Mouse (Mus musculus) lung, postnatal 0 days (tissue): Measurements from ENCODE around the gene Mettl6. TPM values are rescaled to one million over a fixed set of nuclear protein-coding genes. Genes with fewer than 3 reads are reported as not detected.
"Not testable (repeated sequence)": the region's sequence is repeated elsewhere in the genome, so short reads cannot be mapped to it uniquely, and the experiment has no call there.

ENCODE experiments used
- ATAC-seq: fragments of 200-750 bp; cut with Nextera tagmentation; 2 replicates; pipeline ENCODE4 v1.8.0; 2017; ENCODE audit warnings: moderate library complexity
- DNase-seq: peaks from one replicate; pipeline ENCODE4 v3.0.0-alpha.2; 2016; ENCODE audit warnings: low spot score
- H3K27ac ChIP-seq: fragments of 300-500 bp; sonication (generic); 2 replicates; pipeline ENCODE4 v1.5.1; 2014; ENCODE audit warnings: antibody characterized with exemption, mild to moderate bottlenecking, low read length, mixed read lengths
- H3K27me3 ChIP-seq: fragments of 300-500 bp; sonication (generic); replicated peaks from 2 replicates; pipeline ENCODE4 v1.6.1; 2014; ENCODE audit warnings: low read length, mixed read lengths; ENCODE audit not compliant: insufficient read depth
- H3K36me3 ChIP-seq: fragments of 300-500 bp; sonication (generic); 2 replicates; pipeline ENCODE4 v1.6.1; 2014; ENCODE audit warnings: low read length, mixed read lengths; ENCODE audit not compliant: insufficient read depth
- H3K4me1 ChIP-seq: fragments of 300-500 bp; sonication (generic); 2 replicates; pipeline ENCODE4 v1.6.1; 2014; ENCODE audit warnings: antibody characterized with exemption, low read depth, low read length, mixed read lengths; ENCODE audit not compliant: insufficient read depth
- H3K4me2 ChIP-seq: fragments of 300-500 bp; sonication (generic); replicated peaks from 2 replicates; pipeline ENCODE4 v1.6.1; 2014; ENCODE audit warnings: low read depth, mild to moderate bottlenecking, low read length, moderate library complexity, mixed read lengths
- H3K4me3 ChIP-seq: fragments of 300-500 bp; sonication (generic); 2 replicates; pipeline ENCODE4 v1.5.1; 2014; ENCODE audit warnings: low read depth, low read length
- H3K9ac ChIP-seq: fragments of 300-500 bp; sonication (generic); replicated peaks from 2 replicates; pipeline ENCODE4 v1.6.1; 2014; ENCODE audit warnings: low read depth, mild to moderate bottlenecking
- H3K9me3 ChIP-seq: fragments of 300-500 bp; sonication (generic); 2 replicates; pipeline ENCODE4 v1.6.1; 2016; ENCODE audit warnings: low read length, mixed read lengths
- CTCF ChIP-seq: IDR thresholded peaks from 2 replicates; pipeline ENCODE4 v1.5.1; 2016; ENCODE audit warnings: antibody characterized with exemption, mild to moderate bottlenecking
- EP300 ChIP-seq: IDR thresholded peaks from 2 replicates; pipeline ENCODE4 v1.6.1; 2016; ENCODE audit warnings: antibody characterized with exemption, mild to moderate bottlenecking, control low read depth
- WGBS: fragments of 180-500 bp; shearing (Covaris S2); extraction: QIAGEN DNeasy Blood & Tissue Kit; methylation state at CpG from one replicate; pipeline ENCODE4 v1.1.7; 2014; 5-methylcytosine and 5-hydroxymethylcytosine counted together
- polyA plus RNA-seq: library from polyadenylated mRNA; unstranded; fragments of >200 nt; fragmentation: Nextera tagmentation; extraction: Ambion mirVana; gene quantifications from 2 replicates; pipeline ENCODE4 v1.2.1, GENCODE M21; 2015

The Mettl6 gene
- polyA plus RNA-seq, 1 experiment from 2014 or later, result 49.1 TPM

- Histone ChIP-seq H3K27me3 (no peaks in the 10 kb centered on the region), H3K4me1 (no peaks in the 10 kb centered on the region), H3K36me3 (no peaks in the 10 kb centered on the region), H3K4me2 (no peak overlapping the region), H3K4me3 (no peak overlapping the region), H3K9me3 (no peaks in the 10 kb centered on the region), H3K27ac (no peak overlapping the region), H3K9ac (no peak overlapping the region)
- TF ChIP-seq CTCF (peak; percentile 33), EP300 (no peak)
- ATAC-seq (no peak), DNase-seq (no peak)
- 80% methylated on average over 8 of the region's 8 CpGs for WGBS
Measured at GRCm38 (mm10) chr14:31454849-31455566, 39.8 kb downstream of the Mettl6 start.

- not testable (repeated sequence) for H3K4me1 ChIP-seq, H3K9me3 ChIP-seq, DNase-seq, H3K4me2 ChIP-seq, H3K36me3 ChIP-seq, H3K27ac ChIP-seq, H3K27me3 ChIP-seq, H3K4me3 ChIP-seq, H3K9ac ChIP-seq, ATAC-seq
- WGBS, result 84% methylated on average over 12 of the region's 12 CpGs
Measured at GRCm38 (mm10) chr14:31453946-31454345, 40.9 kb downstream of the Mettl6 start.

- Histone ChIP-seq H3K9ac (no peak overlapping the region), H3K9me3 (no peaks in the 10 kb centered on the region), H3K27me3 (no peaks in the 10 kb centered on the region), H3K4me1 (no peaks in the 10 kb centered on the region), H3K4me3 (no peak overlapping the region), H3K36me3 (no peaks in the 10 kb centered on the region), H3K4me2 (no peak overlapping the region), H3K27ac (peak overlapping the region; percentile 40; the same call in 1 of the 2 replicates)
- peak; percentile 55 for DNase-seq
- TF ChIP-seq CTCF (no peak), EP300 (no peak)
- ATAC-seq, result peak; percentile 82
- WGBS, result 34% methylated on average over 5 of the region's 5 CpGs
Measured at GRCm38 (mm10) chr14:31448994-31449393, 45.8 kb downstream of the Mettl6 start.

GRCm38 (mm10) chr14:31443616-31444015, 51.2 kb downstream of the Mettl6 start:
- H3K4me3 ChIP-seq, result no peak overlapping the region
- no peaks in the 10 kb centered on the region for H3K4me1 ChIP-seq
- TF ChIP-seq CTCF (no peak), EP300 (no peak)
- DNase-seq (no peak), ATAC-seq (no peak)
- H3K9ac ChIP-seq, result no peak overlapping the region
- no peaks in the 10 kb centered on the region for H3K36me3 ChIP-seq
- 60% methylated on average over 6 of the region's 6 CpGs for WGBS
- no peaks in the 10 kb centered on the region for H3K9me3 ChIP-seq
- H3K27me3 ChIP-seq, result no peaks in the 10 kb centered on the region
- H3K4me2 ChIP-seq, result no peak overlapping the region
- no peak overlapping the region for H3K27ac ChIP-seq

GRCm38 (mm10) chr14:31440725-31441124, 54.1 kb downstream of the Mettl6 start:
- TF ChIP-seq EP300, result no peak
- no peak for TF ChIP-seq CTCF
- no peaks in the 10 kb centered on the region for H3K9me3 ChIP-seq
- WGBS, result 80% methylated on average over 6 of the region's 6 CpGs
- H3K9ac ChIP-seq, result no peak overlapping the region
- no peak overlapping the region for H3K4me2 ChIP-seq
- peaks cover 1% of the 10 kb centered on the region; the same call in 1 of the 2 replicates for H3K27me3 ChIP-seq
- DNase-seq (no peak), ATAC-seq (no peak)
- no peaks in the 10 kb centered on the region for H3K36me3 ChIP-seq
- no peak overlapping the region for H3K4me3 ChIP-seq
- no peak overlapping the region for H3K27ac ChIP-seq
- 0 out of 2 replicates have a peak, but pooled peaks cover 2% of the 10 kb centered on the region for H3K4me1 ChIP-seq

GRCm38 (mm10) chr14:31440230-31440629, 54.6 kb downstream of the Mettl6 start:
- ATAC-seq, result no peak
- H3K9ac ChIP-seq, result no peak overlapping the region
- no peak overlapping the region for H3K4me2 ChIP-seq
- 22% methylated on average over 3 of the region's 3 CpGs for WGBS
- DNase-seq, result no peak
- H3K4me3 ChIP-seq, result no peak overlapping the region
- peaks cover 5% of the 10 kb centered on the region; the same call in 1 of the 2 replicates for H3K27me3 ChIP-seq
- no peaks in the 10 kb centered on the region for H3K9me3 ChIP-seq
- H3K4me1 ChIP-seq, result 0 out of 2 replicates have a peak, but pooled peaks cover 2% of the 10 kb centered on the region
- H3K36me3 ChIP-seq, result no peaks in the 10 kb centered on the region
- H3K27ac ChIP-seq, result no peak overlapping the region
- TF ChIP-seq CTCF, result peak; percentile 42
- no peak for TF ChIP-seq EP300
